Mouse (Mus musculus): Measurements from ENCODE around the gene Wipf2. TPM values are rescaled to one million over a fixed set of nuclear protein-coding genes. Genes with fewer than 3 reads are reported as not detected.
"Not testable (repeated sequence)": the region's sequence is repeated elsewhere in the genome, so short reads cannot be mapped to it uniquely, and the experiment has no call there.

Wipf2 gene
- polyA plus RNA-seq, 1 experiment from 2014 or later, result 3.7 TPM

DNA sequence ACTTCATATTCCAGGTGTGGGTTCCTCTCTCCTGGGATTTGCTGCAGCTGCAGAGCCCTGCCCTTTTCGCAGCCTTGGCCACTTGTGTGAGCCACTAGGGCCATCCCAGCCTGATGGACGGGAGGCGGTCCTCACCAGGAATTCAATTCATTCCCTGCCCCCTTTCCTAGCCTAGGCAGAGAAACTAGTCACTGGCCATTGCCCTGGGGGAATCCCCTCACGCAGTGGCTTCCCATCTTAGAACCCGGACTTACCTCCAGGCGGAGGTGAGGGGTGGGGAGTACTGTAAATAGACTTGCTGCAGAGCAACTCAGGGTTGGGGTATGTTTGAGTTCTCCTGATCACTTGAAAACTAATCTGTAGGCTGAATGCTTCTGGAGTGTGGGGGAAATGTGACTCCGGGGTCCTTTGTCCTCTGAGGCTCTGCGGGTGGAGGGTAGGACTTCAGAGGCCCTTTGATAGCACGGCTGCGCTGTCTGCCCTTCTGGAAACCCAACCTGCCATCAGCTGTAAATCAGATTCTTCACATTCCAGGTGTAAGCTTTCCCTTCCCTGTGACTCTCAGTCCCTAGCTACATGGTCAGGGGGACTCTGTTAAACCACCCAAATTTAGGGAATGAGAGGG is 39.3 kb downstream of the Wipf2 start:
- Histone ChIP-seq H3K9me3 (no peaks in the 10 kb centered on the region), H3K9ac (no peak overlapping the region), H3K36me3 (peaks cover 16% of the 10 kb centered on the region), H3K27ac (no peak overlapping the region), H3K4me3 (replicated peaks) (no peak overlapping the region), H3K4me1 (replicated peaks) (peaks cover 15% of the 10 kb centered on the region), H3K27me3 (replicated peaks) (no peaks in the 10 kb centered on the region), H3K4me2 (replicated peaks) (0 out of 2 replicates have a peak overlapping the region, but pooled peaks have one; percentile 5)
- no peak for ATAC-seq
- WGBS, result 26% methylated on average over 10 of the region's 10 CpGs

DNA sequence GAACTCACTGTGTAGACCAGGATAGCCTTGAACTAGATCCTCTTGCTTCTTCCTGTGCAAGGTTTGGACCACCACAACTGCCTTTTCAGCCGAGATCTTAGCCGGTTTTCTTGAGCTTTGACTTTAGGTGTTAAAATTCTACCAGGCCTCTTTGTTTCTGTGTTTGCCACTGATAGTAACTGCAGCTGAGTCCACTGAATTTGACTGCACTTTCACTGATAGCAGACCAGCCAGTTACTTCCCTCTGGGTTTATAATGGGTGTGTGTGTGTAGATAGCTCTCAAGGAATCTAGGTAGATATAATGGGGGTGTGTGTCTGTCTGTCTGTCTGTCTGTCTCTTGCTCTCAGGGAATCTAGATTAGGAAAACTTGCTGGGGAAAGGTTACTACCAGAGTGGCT is 41.1 kb downstream of the Wipf2 start:
- Histone ChIP-seq H3K36me3 (peaks cover 12% of the 10 kb centered on the region; the same call in 1 of the 2 replicates), H3K27me3 (replicated peaks) (no peaks in the 10 kb centered on the region), H3K9me3 (no peaks in the 10 kb centered on the region), H3K27ac (peak overlapping the region; percentile 70), H3K4me1 (replicated peaks) (peaks cover 22% of the 10 kb centered on the region), H3K4me2 (replicated peaks) (peak overlapping the region; percentile 33), H3K9ac (no peak overlapping the region), H3K4me3 (replicated peaks) (no peak overlapping the region)
- ATAC-seq, result peak; percentile 52
- 63% methylated on average over 2 of the region's 2 CpGs for WGBS

DNA sequence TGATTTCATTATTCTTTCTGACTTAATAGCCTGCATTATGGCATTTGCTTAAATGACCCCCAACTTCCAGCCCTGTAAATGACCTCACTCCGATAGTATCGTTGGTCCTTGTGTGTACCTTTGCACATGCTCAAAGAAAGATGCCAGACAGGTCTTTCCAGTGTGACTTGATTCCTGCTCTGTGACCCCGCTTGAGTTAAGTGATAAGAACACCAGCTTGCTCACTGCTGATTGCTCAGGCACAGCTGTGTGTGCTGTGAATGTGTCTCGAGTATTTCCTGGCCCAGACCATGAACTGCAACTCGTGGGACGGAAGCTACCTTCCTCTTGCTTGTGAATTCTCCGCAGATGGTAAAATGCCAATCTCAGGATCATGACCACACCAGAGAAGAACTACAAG is 41.6 kb downstream of the Wipf2 start:
- peak overlapping the region; percentile 33 for H3K4me2 ChIP-seq (replicated peaks)

DNA sequence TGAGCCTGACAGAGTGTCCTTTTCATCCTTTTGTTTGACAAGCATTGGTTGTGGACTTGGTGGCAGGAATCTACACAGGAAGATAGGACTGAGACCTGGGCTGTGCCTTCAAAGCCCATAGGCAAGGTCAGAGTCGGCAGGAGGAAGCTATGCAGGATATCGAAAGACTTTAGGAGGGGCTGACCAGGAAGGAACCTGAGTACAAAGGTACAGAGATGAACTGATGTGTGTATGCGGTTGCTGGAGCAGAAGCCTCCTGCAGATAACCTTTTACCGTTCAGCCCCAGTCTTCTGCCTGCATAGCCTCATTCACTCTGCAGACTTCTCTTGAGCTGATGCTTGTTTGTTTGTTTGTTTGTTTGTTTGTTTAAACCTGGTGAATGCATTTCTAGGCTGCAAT is 42.1 kb downstream of the Wipf2 start:
- peaks cover 22% of the 10 kb centered on the region for H3K4me1 ChIP-seq (replicated peaks)
- peak overlapping the region; percentile 74 for H3K27ac ChIP-seq
- H3K27me3 ChIP-seq (replicated peaks), result no peaks in the 10 kb centered on the region
- H3K4me2 ChIP-seq (replicated peaks), result peak overlapping the region; percentile 33
- ATAC-seq, result peak; percentile 55
- H3K9me3 ChIP-seq, result no peaks in the 10 kb centered on the region
- peaks cover 1% of the 10 kb centered on the region; the same call in 1 of the 2 replicates for H3K36me3 ChIP-seq
- WGBS, result 56% methylated on average over 4 of the region's 4 CpGs
- no peak overlapping the region for H3K9ac ChIP-seq
- H3K4me3 ChIP-seq (replicated peaks), result no peak overlapping the region

More for the DNA sequence above, 41.6 kb downstream of the Wipf2 start:
- 49% methylated on average over 7 of the region's 7 CpGs for WGBS
- Histone ChIP-seq H3K4me3 (replicated peaks) (no peak overlapping the region), H3K9me3 (no peaks in the 10 kb centered on the region), H3K27me3 (replicated peaks) (no peaks in the 10 kb centered on the region), H3K4me1 (replicated peaks) (peaks cover 22% of the 10 kb centered on the region), H3K9ac (no peak overlapping the region), H3K36me3 (peaks cover 7% of the 10 kb centered on the region; the same call in 1 of the 2 replicates), H3K27ac (peak overlapping the region; percentile 74)
- peak; percentile 82 for ATAC-seq

DNA sequence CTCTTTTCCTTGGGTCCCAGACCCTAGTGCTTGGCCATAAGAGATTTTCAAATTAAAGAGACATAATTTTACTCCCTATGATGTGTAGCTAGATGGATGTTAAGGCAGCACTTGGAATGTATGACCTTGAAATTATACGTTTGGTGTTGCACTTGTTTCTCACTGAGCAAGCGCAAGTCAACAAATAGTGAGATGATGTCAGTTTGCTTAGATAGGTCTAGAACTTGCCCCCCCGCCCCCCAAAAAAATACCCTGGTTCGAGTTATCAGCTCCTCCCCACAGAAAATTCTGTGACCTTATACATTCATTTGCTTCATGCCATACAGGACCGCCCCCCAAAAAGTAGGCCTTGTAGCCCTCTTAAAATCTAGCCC is 43.6 kb downstream of the Wipf2 start:
- no peaks in the 10 kb centered on the region for H3K9me3 ChIP-seq
- H3K4me1 ChIP-seq (replicated peaks), result peaks cover 22% of the 10 kb centered on the region
- ATAC-seq, result no peak
- no peak overlapping the region for H3K9ac ChIP-seq
- H3K4me3 ChIP-seq (replicated peaks), result peak overlapping the region; percentile 20
- H3K4me2 ChIP-seq (replicated peaks), result peak overlapping the region; percentile 56
- H3K27ac ChIP-seq, result peak overlapping the region; percentile 74; the same call in 1 of the 2 replicates
- H3K36me3 ChIP-seq, result no peaks in the 10 kb centered on the region
- WGBS, result 54% methylated on average over 5 of the region's 5 CpGs
- H3K27me3 ChIP-seq (replicated peaks), result no peaks in the 10 kb centered on the region

DNA sequence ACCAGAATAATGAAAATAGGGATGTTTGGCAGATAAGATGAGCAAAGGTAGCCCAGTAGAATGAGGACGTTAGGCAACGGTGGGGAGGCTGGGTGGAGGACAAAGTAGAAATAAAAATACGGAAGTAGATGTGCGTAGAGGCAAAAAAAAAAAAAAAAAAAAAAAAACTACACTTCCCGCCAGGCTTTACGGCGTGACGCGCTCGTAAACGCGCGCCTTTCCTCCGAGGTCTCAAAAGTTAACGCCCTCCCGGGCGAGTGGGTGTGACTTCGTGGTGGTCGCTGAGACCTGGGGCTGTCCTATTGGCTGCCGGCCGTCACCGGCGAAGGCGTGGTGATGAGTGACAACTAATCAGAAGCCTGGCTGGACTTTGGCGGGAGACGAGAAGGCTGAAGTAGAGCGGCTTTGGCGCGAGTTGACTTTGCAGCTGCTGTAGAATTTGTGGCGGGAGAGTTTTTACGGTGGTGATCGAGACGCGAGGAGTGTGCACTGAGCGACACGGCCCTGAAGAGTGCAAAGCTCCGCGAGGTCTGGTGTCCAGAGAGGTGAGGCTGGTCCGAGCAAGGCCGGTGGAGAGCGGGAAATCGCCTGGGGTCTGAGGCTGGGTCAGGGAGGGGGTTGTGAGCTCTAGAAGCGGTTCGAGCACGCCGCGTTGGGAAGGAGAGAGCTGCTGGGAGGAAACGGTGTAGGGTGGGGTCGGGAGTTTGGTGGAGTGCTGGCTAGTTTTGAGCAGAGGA is 44.2 kb downstream of the Wipf2 start, which contains the start of gene Cdc6:
TSS of gene Cdc6 (plus strand) at position 365 of the 737 bp plus-strand sequence.
- H3K27me3 ChIP-seq (replicated peaks), result no peaks in the 10 kb centered on the region

DNA sequence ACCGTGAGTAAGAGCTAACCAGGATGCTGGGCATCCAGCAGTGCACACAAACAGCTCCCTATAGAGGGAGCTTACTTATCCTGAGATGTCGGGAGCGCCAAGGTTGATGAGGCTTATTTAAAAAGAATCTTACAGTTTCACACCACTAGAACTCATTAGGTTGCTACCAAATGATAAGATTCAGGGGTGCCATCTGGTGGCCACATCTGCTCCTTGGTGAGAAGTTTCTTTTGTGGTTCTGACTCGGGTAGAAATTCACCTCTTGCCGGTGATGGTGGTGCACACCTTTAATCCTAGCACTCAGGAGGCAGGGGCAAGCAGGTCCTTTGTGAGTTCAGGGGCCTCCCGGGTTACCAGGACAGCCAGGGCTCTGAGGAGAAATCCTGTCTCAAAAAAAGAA is 46.2 kb downstream of the Wipf2 start:
- H3K4me2 ChIP-seq (replicated peaks), result peak overlapping the region; percentile 97
- peaks cover 11% of the 10 kb centered on the region for H3K4me1 ChIP-seq (replicated peaks)
- H3K27ac ChIP-seq, result no peak overlapping the region
- H3K9me3 ChIP-seq, result no peaks in the 10 kb centered on the region
- no peak overlapping the region for H3K4me3 ChIP-seq (replicated peaks)
- H3K9ac ChIP-seq, result no peak overlapping the region
- no peak for ATAC-seq
- no peaks in the 10 kb centered on the region for H3K27me3 ChIP-seq (replicated peaks)
- 40% methylated on average over 6 of the region's 6 CpGs for WGBS
- 0 out of 2 replicates have a peak, but pooled peaks cover 9% of the 10 kb centered on the region for H3K36me3 ChIP-seq

More for the DNA sequence above, 44.2 kb downstream of the Wipf2 start, which contains the start of gene Cdc6:
- peak; percentile 94 for ATAC-seq
- Histone ChIP-seq H3K9ac (peak within 1 kb of the TSS; percentile 61), H3K27ac (peak within 1 kb of the TSS; percentile 74), H3K36me3 (no peaks in the 10 kb centered on the region), H3K4me2 (replicated peaks) (peak within 1 kb of the TSS; percentile 97), H3K9me3 (no peaks in the 10 kb centered on the region), H3K4me3 (replicated peaks) (peak within 1 kb of the TSS; percentile 57), H3K4me1 (replicated peaks) (peaks cover 19% of the 10 kb centered on the region)
- under 1% methylated on average over 49 of the region's 49 CpGs for WGBS

DNA sequence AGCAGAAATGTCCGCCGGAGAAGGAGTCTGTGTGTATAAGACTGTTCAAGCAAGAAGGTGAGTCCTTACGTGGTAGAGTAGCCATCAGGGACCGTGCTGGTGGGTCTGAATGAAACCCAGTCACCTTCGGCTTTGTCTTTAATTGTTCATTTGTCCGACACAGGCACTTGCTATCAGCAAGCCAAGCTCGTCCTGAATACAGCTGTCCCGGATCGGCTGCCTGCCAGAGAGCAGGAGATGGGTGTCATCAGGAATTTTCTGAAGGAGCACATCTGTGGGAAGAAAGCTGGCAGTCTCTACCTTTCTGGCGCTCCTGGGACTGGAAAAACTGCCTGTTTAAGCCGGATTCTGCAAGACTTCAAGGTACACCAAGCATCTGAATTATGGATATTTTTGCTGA is 47.0 kb downstream of the Wipf2 start:
- H3K36me3 ChIP-seq, result 0 out of 2 replicates have a peak, but pooled peaks cover 9% of the 10 kb centered on the region
- ATAC-seq, result no peak
- H3K27me3 ChIP-seq (replicated peaks), result no peaks in the 10 kb centered on the region
- no peaks in the 10 kb centered on the region for H3K9me3 ChIP-seq
- no peak overlapping the region for H3K4me3 ChIP-seq (replicated peaks)
- no peak overlapping the region for H3K4me2 ChIP-seq (replicated peaks)
- WGBS, result 87% methylated on average over 11 of the region's 11 CpGs
- no peak overlapping the region for H3K9ac ChIP-seq
- peaks cover 11% of the 10 kb centered on the region for H3K4me1 ChIP-seq (replicated peaks)
- H3K27ac ChIP-seq, result no peak overlapping the region

DNA sequence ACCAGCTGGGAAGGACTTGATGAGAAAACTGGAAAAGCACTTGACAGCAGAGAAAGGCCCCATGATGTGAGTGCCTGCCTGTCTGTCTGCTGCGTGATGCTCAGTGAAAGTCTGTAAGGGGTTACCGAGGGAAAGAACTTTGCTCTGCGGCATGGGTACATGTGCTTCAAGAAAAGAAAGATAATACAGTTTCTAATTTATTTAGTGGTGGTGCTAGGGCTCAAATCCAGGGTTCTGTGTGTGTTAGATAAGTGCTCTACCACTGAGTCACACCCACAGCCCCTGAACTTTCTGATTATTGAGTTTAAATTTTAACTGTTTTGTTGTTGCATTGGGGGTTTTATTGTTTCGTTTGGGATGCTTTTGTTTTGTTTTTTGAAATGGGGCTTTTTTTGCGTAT is 48.1 kb downstream of the Wipf2 start:
- ATAC-seq, result no peak
- peaks cover 8% of the 10 kb centered on the region for H3K4me1 ChIP-seq (replicated peaks)
- H3K4me2 ChIP-seq (replicated peaks), result no peak overlapping the region
- 84% methylated on average over 5 of the region's 5 CpGs for WGBS
- no peak overlapping the region for H3K4me3 ChIP-seq (replicated peaks)
- no peaks in the 10 kb centered on the region for H3K27me3 ChIP-seq (replicated peaks)
- no peak overlapping the region for H3K27ac ChIP-seq
- H3K9ac ChIP-seq, result no peak overlapping the region
- no peaks in the 10 kb centered on the region for H3K9me3 ChIP-seq
- H3K36me3 ChIP-seq, result peaks cover 9% of the 10 kb centered on the region; the same call in 1 of the 2 replicates

DNA sequence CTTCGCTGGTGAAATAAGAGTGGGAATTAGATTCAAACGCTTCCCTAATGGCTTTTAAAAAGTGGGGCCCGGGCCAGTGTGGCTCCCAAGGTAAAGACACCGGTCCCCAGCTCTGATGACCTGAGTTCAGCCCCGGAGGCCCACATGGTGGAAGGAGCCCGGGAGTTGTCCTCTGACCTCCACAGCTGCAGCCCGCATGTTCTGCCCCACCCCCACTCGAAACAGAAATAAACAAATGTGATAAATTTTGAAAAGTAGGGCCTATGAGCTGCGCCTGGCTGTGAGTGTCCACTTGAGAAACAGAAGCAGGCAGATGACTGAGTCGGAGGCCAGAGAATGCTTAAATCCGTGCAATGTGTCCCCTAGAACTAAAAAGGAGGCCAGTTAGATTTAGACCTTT is 50.8 kb downstream of the Wipf2 start:
- H3K27ac ChIP-seq, result no peak overlapping the region
- H3K9me3 ChIP-seq, result no peaks in the 10 kb centered on the region
- ATAC-seq, result no peak
- no peaks in the 10 kb centered on the region for H3K27me3 ChIP-seq (replicated peaks)
- H3K9ac ChIP-seq, result no peak overlapping the region
- H3K36me3 ChIP-seq, result peaks cover 13% of the 10 kb centered on the region
- 43% methylated on average over 11 of the region's 11 CpGs for WGBS
- peaks cover 8% of the 10 kb centered on the region for H3K4me1 ChIP-seq (replicated peaks)
- no peak overlapping the region for H3K4me3 ChIP-seq (replicated peaks)
- no peak overlapping the region for H3K4me2 ChIP-seq (replicated peaks)

DNA sequence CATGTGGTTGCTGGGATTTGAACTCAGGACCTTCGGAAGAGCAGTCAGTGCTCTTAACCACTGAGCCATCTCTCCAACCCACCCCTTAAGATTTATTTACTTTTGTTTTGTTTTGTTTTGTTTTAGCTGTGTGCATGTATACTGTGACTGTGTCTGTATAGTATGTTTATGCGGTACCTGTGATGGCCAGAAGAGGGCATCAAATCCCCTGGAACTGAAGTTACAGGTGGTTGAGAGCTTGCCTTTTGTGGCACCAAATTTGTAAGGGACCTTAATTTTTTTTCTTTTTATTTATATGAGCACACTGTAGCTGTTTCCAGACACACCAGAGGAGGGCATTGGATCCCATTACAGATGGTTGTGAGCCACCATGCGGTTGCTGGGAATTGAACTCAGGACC is 52.9 kb downstream of the Wipf2 start:
- H3K4me3 ChIP-seq (replicated peaks); ATAC-seq; H3K9ac ChIP-seq; H3K9me3 ChIP-seq; H3K27me3 ChIP-seq (replicated peaks); H3K4me2 ChIP-seq (replicated peaks); H3K4me1 ChIP-seq (replicated peaks); H3K27ac ChIP-seq: not testable (repeated sequence)
- H3K36me3 ChIP-seq, result peaks cover 20% of the 10 kb centered on the region
- WGBS, result 93% methylated on average over 3 of the region's 3 CpGs

DNA sequence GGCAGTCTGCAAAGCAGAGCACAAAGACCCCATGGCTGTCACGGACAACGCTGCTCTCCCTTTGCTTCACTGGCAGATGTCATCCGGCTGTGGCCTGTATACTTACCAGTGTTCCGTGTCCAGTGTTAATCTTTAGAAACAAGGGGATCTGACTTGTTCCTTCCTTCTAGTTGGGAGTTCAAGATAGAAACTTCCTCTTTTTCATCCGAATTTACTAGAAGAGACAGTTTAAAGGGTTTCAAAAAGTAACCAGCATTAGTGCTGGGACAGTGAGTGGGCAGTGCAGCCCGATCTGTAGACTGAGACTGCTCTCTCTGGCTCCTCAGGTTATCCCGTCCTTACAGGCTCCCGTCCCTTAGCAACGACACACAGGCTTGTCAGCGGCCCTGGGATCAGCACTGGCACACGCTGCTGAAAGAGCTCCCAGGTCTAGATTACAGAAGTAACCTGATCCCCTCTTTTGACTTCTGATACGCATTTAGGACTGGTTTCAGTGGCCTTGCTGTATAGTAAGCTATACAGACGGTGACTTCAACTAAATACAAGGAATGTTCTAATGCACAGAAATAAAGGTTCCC is 54.1 kb downstream of the Wipf2 start:
- WGBS, result 73% methylated on average over 13 of the region's 13 CpGs
- H3K4me3 ChIP-seq (replicated peaks), result no peak overlapping the region
- no peak for ATAC-seq
- no peaks in the 10 kb centered on the region for H3K27me3 ChIP-seq (replicated peaks)
- no peak overlapping the region for H3K27ac ChIP-seq
- no peak overlapping the region for H3K9ac ChIP-seq
- H3K9me3 ChIP-seq, result no peaks in the 10 kb centered on the region
- H3K4me1 ChIP-seq (replicated peaks), result peaks cover 15% of the 10 kb centered on the region
- H3K36me3 ChIP-seq, result peaks cover 20% of the 10 kb centered on the region
- H3K4me2 ChIP-seq (replicated peaks), result no peak overlapping the region
